Mouse (Mus musculus): Measurements from ENCODE around the gene Tyms. TPM values are rescaled to one million over a fixed set of nuclear protein-coding genes. Genes with fewer than 3 reads are reported as not detected.

The Tyms gene
- polyA plus RNA-seq, 1 experiment from 2014 or later, result 272 TPM

DNA sequence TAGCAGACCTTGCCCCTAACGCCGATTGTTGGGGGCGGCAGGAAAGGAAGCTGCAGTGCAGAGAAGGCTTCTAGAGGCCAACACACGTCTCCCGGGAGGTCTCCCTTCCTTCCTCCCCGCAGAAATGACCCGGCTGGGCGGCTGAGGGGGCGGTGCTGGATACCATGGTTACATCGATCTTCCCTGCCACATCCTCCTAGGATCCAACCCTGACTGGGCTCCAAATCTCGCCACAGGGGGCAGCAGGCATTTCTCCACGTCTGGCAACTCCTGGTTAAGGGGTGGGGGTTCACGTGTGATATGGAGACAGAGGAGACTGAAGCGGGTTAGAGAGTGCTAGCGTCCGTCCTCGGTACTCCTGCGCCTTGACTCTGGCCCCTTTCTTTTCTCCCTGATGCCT is 37.7 kb upstream of the Tyms start:
- peaks cover 100% of the 10 kb centered on the region for H3K27me3 ChIP-seq
- no peak overlapping the region for H3K9ac ChIP-seq
- H3K4me3 ChIP-seq (replicated peaks), result peak overlapping the region; percentile 19
- peaks cover 35% of the 10 kb centered on the region for H3K4me1 ChIP-seq (replicated peaks)
- ATAC-seq (ENCODE audit: low read depth), result peak; percentile 32; the same call in 1 of the 2 replicates
- no peak for DNase-seq
- no peak overlapping the region for H3K27ac ChIP-seq
- peak overlapping the region; percentile 45 for H3K4me2 ChIP-seq
- no peaks in the 10 kb centered on the region for H3K9me3 ChIP-seq (replicated peaks)
- under 1% methylated on average over 18 of the region's 18 CpGs for WGBS (ENCODE audit: insufficient replicate concordance)
- no peaks in the 10 kb centered on the region for H3K36me3 ChIP-seq

- H3K4me1 ChIP-seq (replicated peaks), result peaks cover 35% of the 10 kb centered on the region
- peaks cover 100% of the 10 kb centered on the region for H3K27me3 ChIP-seq
- no peak overlapping the region for H3K9ac ChIP-seq
- peak overlapping the region; percentile 45 for H3K4me2 ChIP-seq
- WGBS (ENCODE audit: insufficient replicate concordance), result 15% methylated on average over 21 of the region's 22 CpGs
- no peak for DNase-seq
- no peaks in the 10 kb centered on the region for H3K36me3 ChIP-seq
- no peak for ATAC-seq (ENCODE audit: low read depth)
- no peaks in the 10 kb centered on the region for H3K9me3 ChIP-seq (replicated peaks)
- no peak overlapping the region for H3K27ac ChIP-seq
- H3K4me3 ChIP-seq (replicated peaks), result peak overlapping the region; percentile 19
Observed at GRCm38 (mm10) chr5:30110371-30111060, 37.1 kb upstream of the Tyms start.

DNA sequence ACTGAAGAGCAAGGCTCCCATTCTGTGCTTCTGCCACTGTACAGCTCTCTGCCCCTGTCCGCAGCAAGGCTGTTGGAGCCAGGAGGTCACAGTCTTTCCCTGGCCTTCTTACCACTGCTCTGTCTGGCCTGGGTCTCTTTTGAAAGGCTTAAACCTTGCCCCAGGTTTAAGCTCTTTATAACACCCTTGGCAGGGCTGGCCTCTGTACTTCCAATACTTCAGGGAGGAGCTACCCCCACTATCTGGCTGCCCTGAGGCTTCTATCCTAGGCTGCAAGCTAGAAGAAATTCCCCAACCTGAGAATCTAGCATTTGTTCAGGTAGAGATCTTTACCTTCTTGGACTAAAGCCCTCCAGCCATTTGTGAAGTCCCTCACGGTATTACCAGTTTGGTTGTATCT is 36.5 kb upstream of the Tyms start:
- no peak overlapping the region for H3K4me2 ChIP-seq
- DNase-seq (no peak), ATAC-seq (ENCODE audit: low read depth) (no peak)
- no peaks in the 10 kb centered on the region for H3K36me3 ChIP-seq
- peaks cover 100% of the 10 kb centered on the region for H3K27me3 ChIP-seq
- H3K9me3 ChIP-seq (replicated peaks), result no peaks in the 10 kb centered on the region
- H3K9ac ChIP-seq, result no peak overlapping the region
- H3K27ac ChIP-seq, result no peak overlapping the region
- H3K4me3 ChIP-seq (replicated peaks), result no peak overlapping the region
- WGBS (ENCODE audit: insufficient replicate concordance), result 48% methylated on average over 2 of the region's 2 CpGs
- peaks cover 40% of the 10 kb centered on the region for H3K4me1 ChIP-seq (replicated peaks)

DNA sequence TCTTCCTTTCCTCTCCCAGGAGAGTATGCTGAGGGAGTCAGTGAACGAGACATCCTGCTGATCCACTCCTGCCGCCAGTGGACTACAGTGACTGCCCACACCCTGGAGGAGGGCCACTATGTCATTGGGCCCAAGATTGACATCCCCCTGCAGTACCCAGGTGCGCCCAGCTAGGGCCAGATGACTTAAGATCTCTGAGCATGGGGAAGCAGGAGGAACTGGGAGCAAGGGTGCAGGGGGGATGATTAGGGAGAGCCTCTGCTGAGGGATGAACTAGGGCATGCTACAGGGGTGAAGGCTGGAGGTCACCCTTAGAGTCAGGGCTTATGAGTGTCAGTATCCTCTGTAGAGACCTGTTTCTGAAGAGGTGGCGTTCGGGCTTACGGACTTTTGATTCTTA is 34.8 kb upstream of the Tyms start:
- Histone ChIP-seq H3K9me3 (replicated peaks) (no peaks in the 10 kb centered on the region), H3K36me3 (no peaks in the 10 kb centered on the region), H3K4me1 (replicated peaks) (peaks cover 25% of the 10 kb centered on the region), H3K27me3 (peaks cover 100% of the 10 kb centered on the region), H3K9ac (no peak overlapping the region), H3K4me2 (no peak overlapping the region), H3K27ac (no peak overlapping the region), H3K4me3 (replicated peaks) (no peak overlapping the region)
- ATAC-seq (ENCODE audit: low read depth) (no peak), DNase-seq (no peak)
- 60% methylated on average over 6 of the region's 6 CpGs for WGBS (ENCODE audit: insufficient replicate concordance)

- Histone ChIP-seq H3K36me3 (no peaks in the 10 kb centered on the region), H3K27me3 (peaks cover 100% of the 10 kb centered on the region), H3K4me1 (replicated peaks) (peaks cover 24% of the 10 kb centered on the region), H3K4me3 (replicated peaks) (no peak overlapping the region), H3K9ac (no peak overlapping the region), H3K9me3 (replicated peaks) (no peaks in the 10 kb centered on the region), H3K27ac (no peak overlapping the region), H3K4me2 (no peak overlapping the region)
- 19% methylated on average over 5 of the region's 5 CpGs for WGBS (ENCODE audit: insufficient replicate concordance)
- DNase-seq (no peak), ATAC-seq (ENCODE audit: low read depth) (no peak)
Observed at GRCm38 (mm10) chr5:30107611-30108041, 34.2 kb upstream of the Tyms start.

DNA sequence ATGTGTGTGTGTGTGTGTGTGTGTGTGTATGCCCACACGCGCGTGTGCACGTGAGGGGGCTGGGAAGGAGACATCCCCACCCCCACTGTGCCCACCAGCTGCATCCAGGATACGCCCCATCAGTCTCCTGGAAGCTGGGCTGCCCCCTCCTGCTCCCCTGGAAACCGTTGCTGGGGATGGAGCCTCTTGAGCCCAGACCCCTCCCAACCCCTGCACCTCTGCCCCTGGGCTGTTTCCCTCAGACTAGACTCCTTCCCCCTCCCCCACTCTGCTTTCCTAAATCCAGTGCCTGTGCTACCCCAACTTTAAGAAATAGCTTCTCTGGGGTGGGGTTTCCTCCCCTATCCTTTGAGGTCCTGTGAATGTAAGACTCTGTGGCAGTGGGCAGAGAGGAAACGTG is 33.8 kb upstream of the Tyms start:
- H3K4me3 ChIP-seq (replicated peaks), result no peak overlapping the region
- H3K4me2 ChIP-seq, result no peak overlapping the region
- DNase-seq, result no peak
- no peaks in the 10 kb centered on the region for H3K36me3 ChIP-seq
- ATAC-seq (ENCODE audit: low read depth), result no peak
- peaks cover 100% of the 10 kb centered on the region for H3K27me3 ChIP-seq
- H3K9ac ChIP-seq, result no peak overlapping the region
- 14% methylated on average over 7 of the region's 7 CpGs for WGBS (ENCODE audit: insufficient replicate concordance)
- no peak overlapping the region for H3K27ac ChIP-seq
- no peaks in the 10 kb centered on the region for H3K9me3 ChIP-seq (replicated peaks)
- H3K4me1 ChIP-seq (replicated peaks), result peaks cover 24% of the 10 kb centered on the region

DNA sequence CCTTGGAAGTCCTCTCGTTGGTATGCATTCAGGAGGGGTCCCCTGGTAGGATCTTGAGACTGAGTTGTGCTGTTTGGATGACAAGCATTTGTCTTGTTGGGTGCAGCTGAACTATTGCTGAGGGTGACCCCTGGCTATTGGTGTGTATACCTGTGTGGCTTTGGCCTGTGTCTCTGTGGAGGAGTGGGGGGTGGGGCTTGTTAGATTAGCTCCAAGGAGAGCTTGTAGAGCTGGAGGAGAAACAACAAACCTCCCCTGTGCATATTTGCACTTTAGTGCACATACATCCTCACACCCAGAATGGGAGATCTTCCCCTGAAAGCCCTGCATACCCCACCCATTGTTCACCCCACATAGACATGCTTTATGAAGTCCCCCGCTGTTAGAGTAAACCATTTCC is 33.3 kb upstream of the Tyms start:
- H3K4me3 ChIP-seq (replicated peaks), result no peak overlapping the region
- no peaks in the 10 kb centered on the region for H3K9me3 ChIP-seq (replicated peaks)
- H3K9ac ChIP-seq, result no peak overlapping the region
- 18% methylated on average over 2 of the region's 2 CpGs for WGBS (ENCODE audit: insufficient replicate concordance)
- no peak overlapping the region for H3K27ac ChIP-seq
- H3K4me1 ChIP-seq (replicated peaks), result peaks cover 23% of the 10 kb centered on the region
- H3K36me3 ChIP-seq, result no peaks in the 10 kb centered on the region
- ATAC-seq (ENCODE audit: low read depth) (no peak), DNase-seq (no peak)
- no peak overlapping the region for H3K4me2 ChIP-seq
- H3K27me3 ChIP-seq, result peaks cover 96% of the 10 kb centered on the region

DNA sequence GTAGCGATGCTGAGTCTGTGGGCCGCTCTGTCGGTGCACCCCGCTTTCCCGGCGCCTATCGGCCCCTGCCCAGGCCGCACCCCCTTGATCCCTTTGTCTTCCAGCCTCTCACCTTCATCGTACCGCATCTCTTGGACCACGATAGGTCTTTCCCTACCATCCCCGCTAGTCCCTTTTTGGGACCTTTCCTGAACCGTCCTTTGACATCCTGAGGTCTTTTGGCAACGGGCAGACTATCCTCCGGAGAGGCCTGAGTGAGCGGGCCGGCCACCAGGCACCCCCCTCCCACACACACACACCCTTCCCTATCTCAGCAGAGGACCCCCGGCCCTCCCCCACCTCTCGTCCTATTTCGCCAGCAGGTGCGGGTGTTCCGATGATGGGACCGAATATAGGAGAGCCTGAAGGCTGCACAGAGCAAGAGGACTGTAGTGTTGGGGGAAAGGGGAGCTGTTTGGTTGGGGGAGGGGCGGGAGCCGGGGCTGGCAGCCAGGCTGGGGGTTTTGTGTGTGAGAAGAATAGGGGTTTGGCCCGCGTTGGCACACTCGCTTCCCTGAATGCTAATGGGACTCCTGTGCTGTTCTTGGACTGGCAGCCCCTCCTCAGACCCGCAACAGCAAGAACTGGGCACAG is 32.4 kb upstream of the Tyms start, which contains the start of gene 3110082J24Rik:
Gene 3110082J24Rik, minus strand, starts transcription at position 419 of the 633 bp plus-strand sequence.
- 2% methylated on average over 29 of the region's 29 CpGs for WGBS (ENCODE audit: insufficient replicate concordance)
- Histone ChIP-seq H3K36me3 (no peaks in the 10 kb centered on the region), H3K27ac (no peak within 1 kb of the TSS), H3K9ac (no peak within 1 kb of the TSS), H3K4me2 (peak within 1 kb of the TSS; percentile 58), H3K4me3 (replicated peaks) (peak within 1 kb of the TSS; percentile 44), H3K27me3 (peaks cover 86% of the 10 kb centered on the region), H3K9me3 (replicated peaks) (0 out of 2 replicates have a peak, but pooled peaks cover 3% of the 10 kb centered on the region), H3K4me1 (replicated peaks) (peaks cover 13% of the 10 kb centered on the region)
- ATAC-seq (ENCODE audit: low read depth) (no peak), DNase-seq (no peak)

DNA sequence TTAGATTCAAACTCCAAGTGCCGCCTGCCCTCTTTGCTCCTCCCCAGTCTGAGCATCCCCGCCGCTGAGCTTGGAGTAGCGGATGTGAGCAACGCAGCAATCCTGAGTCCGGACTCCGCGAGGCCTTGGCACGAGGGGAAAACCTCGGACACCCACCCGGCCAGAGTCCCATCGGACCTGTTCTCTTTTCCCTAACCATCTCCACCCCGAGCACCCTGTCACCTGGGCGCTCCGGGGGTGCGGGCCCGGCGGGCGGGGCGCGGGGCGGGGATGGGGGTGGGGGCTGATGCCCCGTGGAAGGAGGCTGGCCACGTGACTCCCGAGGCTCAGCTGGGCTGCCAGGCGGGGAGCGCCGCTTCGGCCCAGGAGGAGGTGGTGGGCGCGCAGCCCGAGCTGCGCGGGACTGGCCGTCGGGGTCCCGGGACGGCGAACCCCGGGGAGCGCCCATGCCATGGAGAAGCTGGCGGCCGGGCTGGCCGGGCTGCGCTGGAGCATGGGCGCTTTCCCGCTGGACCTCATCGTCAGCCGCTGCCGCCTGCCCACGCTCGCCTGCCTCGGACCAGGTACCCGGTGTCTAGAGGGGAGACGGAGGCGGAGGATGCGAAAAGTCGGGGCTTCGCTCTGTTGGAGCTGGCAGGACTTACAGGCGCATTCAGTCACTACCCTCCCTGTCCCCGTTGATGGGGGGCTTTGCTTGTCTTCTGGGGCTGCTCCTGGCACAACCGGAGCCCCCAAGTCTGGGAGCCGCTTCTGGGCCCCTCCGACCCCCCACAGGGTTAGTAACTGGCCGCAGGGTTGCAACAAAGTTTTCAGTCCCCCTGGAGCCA is 31.6 kb upstream of the Tyms start, which contains the start of gene Garem2:
Gene Garem2, plus strand, starts transcription at position 321 of the 827 bp plus-strand sequence.
- no peak within 1 kb of the TSS for H3K9ac ChIP-seq
- H3K27ac ChIP-seq, result no peak within 1 kb of the TSS
- H3K9me3 ChIP-seq (replicated peaks), result peaks cover 8% of the 10 kb centered on the region; the same call in 1 of the 2 replicates
- peak within 1 kb of the TSS; percentile 44 for H3K4me3 ChIP-seq (replicated peaks)
- peaks cover 79% of the 10 kb centered on the region for H3K27me3 ChIP-seq
- H3K4me2 ChIP-seq, result peak within 1 kb of the TSS; percentile 58
- ATAC-seq (ENCODE audit: low read depth), result no peak
- H3K36me3 ChIP-seq, result no peaks in the 10 kb centered on the region
- no peak for DNase-seq
- WGBS (ENCODE audit: insufficient replicate concordance), result 2% methylated on average over 62 of the region's 65 CpGs
- peaks cover 7% of the 10 kb centered on the region for H3K4me1 ChIP-seq (replicated peaks)

GRCm38 (mm10) chr5:30104339-30104738 is 30.9 kb upstream of the Tyms start:
- Histone ChIP-seq H3K27ac (no peak overlapping the region), H3K9me3 (replicated peaks) (peaks cover 8% of the 10 kb centered on the region; the same call in 1 of the 2 replicates), H3K4me3 (replicated peaks) (no peak overlapping the region), H3K4me1 (replicated peaks) (peaks cover 7% of the 10 kb centered on the region), H3K9ac (no peak overlapping the region), H3K4me2 (no peak overlapping the region), H3K36me3 (no peaks in the 10 kb centered on the region), H3K27me3 (peaks cover 72% of the 10 kb centered on the region)
- DNase-seq (no peak), ATAC-seq (ENCODE audit: low read depth) (no peak)
- 3% methylated on average over 12 of the region's 12 CpGs for WGBS (ENCODE audit: insufficient replicate concordance)

- DNase-seq (no peak), ATAC-seq (ENCODE audit: low read depth) (no peak)
- H3K9ac ChIP-seq, result no peak overlapping the region
- H3K27me3 ChIP-seq, result peaks cover 62% of the 10 kb centered on the region
- peaks cover 7% of the 10 kb centered on the region for H3K4me1 ChIP-seq (replicated peaks)
- no peaks in the 10 kb centered on the region for H3K36me3 ChIP-seq
- H3K27ac ChIP-seq, result no peak overlapping the region
- WGBS (ENCODE audit: insufficient replicate concordance), result 66% methylated on average over 3 of the region's 3 CpGs
- H3K4me2 ChIP-seq, result no peak overlapping the region
- no peak overlapping the region for H3K4me3 ChIP-seq (replicated peaks)
- H3K9me3 ChIP-seq (replicated peaks), result peaks cover 8% of the 10 kb centered on the region; the same call in 1 of the 2 replicates
Observed at GRCm38 (mm10) chr5:30103340-30103739, 29.9 kb upstream of the Tyms start.
